Mouse (Mus musculus): Measurements from ENCODE around the gene Psen2.

The Psen2 gene

GRCm38 (mm10) chr1:180274725-180275308, 11.6 kb upstream of the Psen2 start:
- DNase-seq (ENCODE audit: low spot score) = no peak

GRCm38 (mm10) chr1:180269033-180269432, 5.8 kb upstream of the Psen2 start:
- DNase-seq (ENCODE audit: low spot score) = no peak

GRCm38 (mm10) chr1:180268249-180269031, 5.2 kb upstream of the Psen2 start:
- DNase-seq (ENCODE audit: low spot score) = peak; percentile 80

GRCm38 (mm10) chr1:180267151-180267550, 3.9 kb upstream of the Psen2 start:
- no peak for DNase-seq (ENCODE audit: low spot score)

- no peak for DNase-seq (ENCODE audit: low spot score)
Observed at GRCm38 (mm10) chr1:180265399-180265798, 2.2 kb upstream of the Psen2 start.

GRCm38 (mm10) chr1:180264851-180265250, 1.6 kb upstream of the Psen2 start:
- no peak for DNase-seq (ENCODE audit: low spot score)

- no peak for DNase-seq (ENCODE audit: low spot score)
Observed at GRCm38 (mm10) chr1:180264389-180264788, 1.2 kb upstream of the Psen2 start.

- DNase-seq (ENCODE audit: low spot score) = no peak
Observed at GRCm38 (mm10) chr1:180261857-180262570, 1.2 kb downstream of the Psen2 start.

- DNase-seq (ENCODE audit: low spot score) = no peak
Observed at GRCm38 (mm10) chr1:180261415-180261814, 1.8 kb downstream of the Psen2 start.

GRCm38 (mm10) chr1:180260886-180261285, 2.4 kb downstream of the Psen2 start:
- DNase-seq (ENCODE audit: low spot score) = no peak

GRCm38 (mm10) chr1:180259753-180260152, 3.5 kb downstream of the Psen2 start:
- DNase-seq (ENCODE audit: low spot score) = no peak

- DNase-seq (ENCODE audit: low spot score) = no peak
Observed at GRCm38 (mm10) chr1:180257446-180257845, 5.8 kb downstream of the Psen2 start.

GRCm38 (mm10) chr1:180256866-180257265, 6.4 kb downstream of the Psen2 start:
- DNase-seq (ENCODE audit: low spot score) = no peak

GRCm38 (mm10) chr1:180256138-180256674, 7.0 kb downstream of the Psen2 start:
- peak; percentile 96 for DNase-seq (ENCODE audit: low spot score)

- DNase-seq (ENCODE audit: low spot score) = peak; percentile 57
Observed at GRCm38 (mm10) chr1:180255294-180256117, 7.7 kb downstream of the Psen2 start.

GRCm38 (mm10) chr1:180254316-180254715, 8.9 kb downstream of the Psen2 start:
- DNase-seq (ENCODE audit: low spot score) = no peak

GRCm38 (mm10) chr1:180252656-180253190, 10.5 kb downstream of the Psen2 start:
- DNase-seq (ENCODE audit: low spot score) = no peak

GRCm38 (mm10) chr1:180251176-180252048, 11.8 kb downstream of the Psen2 start:
- DNase-seq (ENCODE audit: low spot score) = no peak

GRCm38 (mm10) chr1:180250441-180250830, 12.8 kb downstream of the Psen2 start:
- no peak for DNase-seq (ENCODE audit: low spot score)

- peak; percentile 93 for DNase-seq (ENCODE audit: low spot score)
Observed at GRCm38 (mm10) chr1:180249666-180250440, 13.4 kb downstream of the Psen2 start.

All from MN1 (cell line).